ENCODE assay signal across 8 mouse cellular contexts in the genomic region with DNA sequence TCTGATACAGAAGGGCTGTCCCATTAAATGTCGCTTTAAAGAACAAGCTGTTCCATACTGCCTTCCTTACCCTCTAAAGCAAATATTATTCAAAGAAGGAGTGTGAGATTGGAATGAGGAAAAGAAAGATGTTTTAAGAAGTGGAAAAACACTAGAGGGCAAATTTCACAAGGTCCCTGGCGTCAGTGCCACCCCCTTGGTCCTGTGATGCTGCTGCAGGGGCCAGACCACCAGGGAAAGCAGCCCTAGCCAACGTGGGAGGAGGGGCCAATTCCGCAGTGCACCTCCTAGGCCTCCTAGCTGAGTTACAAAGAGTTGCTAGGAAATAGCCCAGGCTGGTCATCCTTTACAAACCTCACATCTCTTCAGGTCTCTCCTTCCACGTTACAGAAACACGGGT. TPM values are rescaled to one million over a fixed set of nuclear protein-coding genes. Genes with fewer than 3 reads are reported as not detected.
DNase-seq lines count a peak whose midpoint lies in the region; ATAC-seq lines count a peak whose summit lies in the region.

No protein-coding gene starts in this region.

- H3K36me3 ChIP-seq in embryonic facial prominence, embryonic 15.5 days = no peaks in the 10 kb centered on the region
- H3K36me3 ChIP-seq in intestine, embryonic 16.5 days (ENCODE audit: control insufficient read depth, insufficient read depth, low read length) = peaks cover 5% of the 10 kb centered on the region; the same call in 1 of the 2 replicates

- DNase-seq in thymus, postnatal 4 days = peak; percentile 43
- no peak for DNase-seq in thymus, adult 18-20 months
- DNase-seq in lung, postnatal 25 days (ENCODE audit: low spot score) = peak; percentile 80
- DNase-seq in frontal cortex, postnatal 25 days (ENCODE audit: low spot score in 2 of 2) = no peak
- DNase-seq in right cerebral cortex, postnatal 25 days = no peak
- DNase-seq in B cell, adult 2 months = no peak

- no peak overlapping the region for H3K27ac ChIP-seq in embryonic facial prominence, embryonic 15.5 days (replicated peaks)
- H3K27ac ChIP-seq in intestine, embryonic 16.5 days (ENCODE audit: low read length) = peak overlapping the region; percentile 93

- H3K9ac ChIP-seq in embryonic facial prominence, embryonic 15.5 days = no peak overlapping the region
- peak overlapping the region; percentile 89 for H3K9ac ChIP-seq in intestine, embryonic 16.5 days (ENCODE audit: low read depth, low read length)

- WGBS in embryonic facial prominence, embryonic 15.5 days = 28% methylated on average over 6 of the region's 6 CpGs
- WGBS in intestine, embryonic 16.5 days = 22% methylated on average over 6 of the region's 6 CpGs

- peak overlapping the region; percentile 92 for H3K4me2 ChIP-seq in embryonic facial prominence, embryonic 15.5 days (replicated peaks)
- peak overlapping the region; percentile 53 for H3K4me2 ChIP-seq in intestine, embryonic 16.5 days (ENCODE audit: low read depth, low read length)

- peaks cover 28% of the 10 kb centered on the region for H3K4me1 ChIP-seq in embryonic facial prominence, embryonic 15.5 days
- H3K4me1 ChIP-seq in intestine, embryonic 16.5 days (ENCODE audit: control insufficient read depth, insufficient read depth, low read length) = 0 out of 2 replicates have a peak, but pooled peaks cover 3% of the 10 kb centered on the region

- peaks cover 51% of the 10 kb centered on the region for H3K27me3 ChIP-seq in embryonic facial prominence, embryonic 15.5 days
- H3K27me3 ChIP-seq in intestine, embryonic 16.5 days (replicated peaks; ENCODE audit: control insufficient read depth, insufficient read depth, low read length) = no peaks in the 10 kb centered on the region

- peak overlapping the region; percentile 71 for H3K4me3 ChIP-seq in embryonic facial prominence, embryonic 15.5 days (replicated peaks)
- H3K4me3 ChIP-seq in intestine, embryonic 16.5 days (ENCODE audit: low read length) = peak overlapping the region; percentile 66

- no peak for ATAC-seq in embryonic facial prominence, embryonic 15.5 days (ENCODE audit: insufficient number of reproducible peaks, low FRiP score, low TSS enrichment, low read depth)
- no peak for ATAC-seq in intestine, embryonic 16.5 days

- no peaks in the 10 kb centered on the region for H3K9me3 ChIP-seq in embryonic facial prominence, embryonic 15.5 days (replicated peaks)
- H3K9me3 ChIP-seq in intestine, embryonic 16.5 days (ENCODE audit: control insufficient read depth, low read length) = no peaks in the 10 kb centered on the region

RNA-seq across cellular contexts. Expression of a gene that starts 2.1 kb away (rescaled TPM):
- polyA plus RNA-seq in embryonic facial prominence, embryonic 15.5 days (2015; fragmentation: Nextera tagmentation; extraction: Ambion mirVana) = 46.1 and 49.7 TPM in 2 replicates
- polyA plus RNA-seq in intestine, embryonic 16.5 days (2015; fragmentation: Nextera tagmentation; extraction: Ambion mirVana) = 184 and 199 TPM in 2 replicates

Comparison
In these comparisons a context has a peak if more than half of its experiments do, and no peak if none do; other contexts are left out.
1. DNase-seq: peak in thymus, postnatal 4 days (single experiment) and lung, postnatal 25 days (single experiment); none in thymus, adult 18-20 months (0 of 2), frontal cortex, postnatal 25 days (0 of 2), right cerebral cortex, postnatal 25 days (single experiment) and B cell, adult 2 months (0 of 2).